Mouse (Mus musculus): ENCODE results near the gene Fam166a.

The Fam166a gene

DNA sequence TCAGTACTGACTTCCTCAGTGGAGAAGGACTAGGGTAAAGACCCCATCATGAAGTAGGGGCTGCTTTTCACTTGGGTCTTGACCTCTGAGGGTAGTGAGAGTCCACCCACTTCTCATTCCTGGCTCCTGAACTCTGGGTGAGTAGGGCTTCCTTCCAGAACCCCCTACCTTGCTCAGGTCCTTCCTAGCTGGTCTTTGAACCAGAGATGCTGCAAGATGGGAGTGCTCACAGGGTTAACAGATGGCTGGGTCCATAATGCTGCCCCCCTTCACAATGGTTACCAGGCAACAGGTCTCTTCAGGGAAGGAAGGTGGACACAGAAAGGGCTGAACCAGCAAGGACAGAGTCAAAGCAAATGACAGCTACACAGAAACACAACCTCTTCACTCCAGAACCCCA lies at the start of gene Fam166a:
Gene Fam166a, plus strand, starts transcription at position 301 of the 400 bp plus-strand sequence.
- no peak for TF ChIP-seq GATA4 (IDR thresholded peaks at IDR 0.05; ENCODE audit: insufficient replicate concordance, low read length)

DNA sequence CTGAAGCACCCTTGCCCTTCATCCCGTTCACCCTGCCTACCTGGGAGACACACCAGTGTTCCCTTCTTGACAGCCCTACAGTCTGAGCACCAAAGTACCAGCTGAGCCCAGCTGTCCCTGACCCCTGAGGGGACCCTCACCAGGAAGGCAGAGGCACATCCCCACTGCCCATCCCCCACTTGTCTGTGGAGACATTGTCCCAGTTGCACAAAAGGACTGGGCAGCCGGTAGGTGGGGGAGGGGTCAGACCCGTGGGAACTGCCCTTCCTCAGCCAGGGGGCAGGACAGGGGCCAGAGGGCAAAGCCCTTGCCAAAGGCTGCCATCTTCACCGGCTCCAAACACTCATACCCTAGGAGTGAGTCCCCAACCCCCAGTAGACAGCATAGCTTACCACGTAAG lies 48.8 kb upstream of the Fam166a start:
- no peak for TF ChIP-seq GATA4 (IDR thresholded peaks at IDR 0.05; ENCODE audit: insufficient replicate concordance, low read length)

DNA sequence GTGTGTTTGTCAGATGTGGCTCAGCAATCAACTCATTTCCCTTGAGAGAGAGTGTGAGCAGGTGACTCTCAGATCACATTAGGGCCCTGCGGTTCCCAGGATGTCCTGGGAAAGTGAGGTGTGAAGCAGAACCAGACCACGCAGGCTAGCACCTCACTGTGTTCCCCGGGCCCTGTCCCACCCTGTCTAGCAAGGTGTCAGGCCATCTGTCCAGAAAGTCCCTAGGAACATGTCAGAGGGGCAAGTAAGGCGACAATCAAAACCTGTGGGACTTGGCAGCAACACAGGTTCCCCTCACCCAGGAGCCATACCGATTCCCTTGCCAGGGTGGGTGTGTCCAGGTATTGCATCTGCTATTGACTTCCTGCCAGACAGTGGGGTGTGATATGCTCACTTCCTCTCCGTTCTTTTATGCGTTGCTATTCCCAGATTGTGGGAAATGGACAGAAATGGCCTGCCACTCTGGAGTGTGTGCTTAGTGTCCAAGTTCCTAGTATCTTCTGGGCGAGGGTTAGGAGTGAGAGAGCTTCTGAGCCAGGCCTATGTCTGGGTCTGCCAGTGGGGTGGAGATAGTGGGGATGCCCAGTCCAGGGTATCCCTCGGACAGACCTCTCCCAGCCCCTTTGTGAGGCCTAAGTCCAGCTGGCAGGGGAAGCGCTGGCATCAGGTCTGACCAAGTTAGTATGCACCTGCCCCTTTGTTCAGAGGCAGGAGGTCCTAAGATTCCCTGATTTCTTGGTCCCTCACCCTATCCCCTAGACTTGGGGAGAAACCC lies 48.0 kb upstream of the Fam166a start:
- no peak for TF ChIP-seq GATA4 (IDR thresholded peaks at IDR 0.05; ENCODE audit: insufficient replicate concordance, low read length)

DNA sequence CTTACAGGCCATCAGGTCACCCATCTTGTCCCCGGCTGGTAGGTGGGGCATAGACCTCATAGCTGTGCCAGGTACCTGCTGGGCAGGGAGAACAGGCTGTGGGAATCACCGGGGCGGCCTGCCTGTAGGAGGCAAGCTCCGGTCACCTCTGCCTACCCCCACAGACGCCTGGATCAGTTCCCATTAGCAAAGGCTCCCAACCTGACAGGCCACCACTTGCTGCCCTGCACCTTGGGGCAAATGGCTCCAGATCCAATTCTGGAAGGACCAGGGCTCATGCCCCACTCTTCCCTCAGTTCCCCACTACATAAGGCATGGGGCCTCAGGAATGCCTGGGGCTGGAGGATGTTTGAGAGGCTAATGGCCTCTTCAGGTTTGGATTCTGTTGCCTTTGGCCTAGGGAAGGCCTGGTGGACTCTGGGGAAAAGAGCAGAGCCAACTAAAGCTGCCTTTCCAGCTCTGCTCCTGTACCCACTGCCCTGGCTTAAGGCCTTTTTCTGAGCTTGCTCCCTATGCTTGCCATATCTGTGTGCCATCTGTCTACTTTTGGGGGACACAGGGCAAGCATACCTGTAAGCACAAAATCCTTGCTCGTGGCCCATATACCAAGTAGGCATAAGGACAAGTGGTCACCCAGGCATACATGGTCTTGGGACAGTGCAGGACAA lies 47.3 kb upstream of the Fam166a start:
- TF ChIP-seq GATA4 (IDR thresholded peaks at IDR 0.05; ENCODE audit: insufficient replicate concordance, low read length), result no peak

DNA sequence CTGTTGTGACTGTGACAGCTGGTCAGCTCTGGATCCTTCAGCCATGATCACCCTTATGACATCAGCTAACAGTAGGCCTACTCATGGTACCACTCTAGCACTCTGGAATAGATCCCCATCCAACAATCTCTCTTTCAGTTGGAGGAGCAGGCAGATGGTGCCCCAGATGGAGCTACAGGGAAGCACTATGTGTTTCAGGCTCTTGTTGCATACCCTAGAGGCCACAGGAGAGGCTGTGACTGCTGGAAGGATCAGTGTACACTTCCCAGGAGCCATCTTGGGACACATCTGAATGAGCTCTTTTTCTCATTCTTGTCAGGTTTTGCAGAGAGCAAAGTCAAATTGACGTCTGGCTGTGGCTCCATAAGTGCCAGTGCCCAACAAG lies 46.8 kb upstream of the Fam166a start:
- TF ChIP-seq GATA4 (IDR thresholded peaks at IDR 0.05; ENCODE audit: insufficient replicate concordance, low read length), result no peak

DNA sequence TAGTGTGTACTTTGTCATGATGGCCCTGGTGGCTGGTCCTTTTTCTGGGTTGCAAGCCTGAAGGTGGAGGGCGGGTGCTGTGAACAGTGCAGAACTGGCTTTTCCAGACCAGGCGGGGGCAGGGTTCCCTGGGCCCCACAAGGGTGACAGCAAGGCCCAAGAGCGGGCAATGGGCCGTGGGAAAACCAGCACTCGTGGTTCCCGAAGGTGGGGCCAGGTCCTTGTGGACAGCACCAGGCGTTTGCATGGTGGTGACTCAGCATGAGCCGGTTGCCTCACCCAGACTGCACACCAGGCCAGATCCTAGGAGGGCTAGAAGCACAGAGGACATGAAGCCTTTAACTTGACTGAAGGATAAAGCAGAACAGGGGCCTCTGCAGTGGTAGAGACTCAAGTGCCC lies 45.9 kb upstream of the Fam166a start:
- TF ChIP-seq GATA4 (IDR thresholded peaks at IDR 0.05; ENCODE audit: insufficient replicate concordance, low read length), result no peak

DNA sequence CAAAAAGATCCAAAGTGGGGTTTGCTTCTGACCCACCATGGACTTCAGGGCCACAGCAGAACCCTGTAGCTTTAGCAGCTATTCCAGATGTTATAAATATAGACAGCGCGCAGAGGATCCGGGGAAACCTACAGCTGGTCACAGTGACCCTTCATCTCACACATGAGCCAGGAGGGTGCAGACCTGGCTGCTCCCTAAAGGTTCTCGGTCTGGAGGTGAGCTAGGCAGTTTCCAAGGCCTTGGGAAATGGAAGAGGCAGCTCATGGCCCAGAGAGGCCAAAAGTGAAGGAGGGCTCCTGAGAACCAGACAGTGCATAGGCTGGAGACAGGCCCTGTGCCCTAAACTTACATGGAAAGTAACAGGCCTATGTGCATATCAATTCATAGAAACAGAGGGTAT lies 44.7 kb upstream of the Fam166a start:
- TF ChIP-seq GATA4 (IDR thresholded peaks at IDR 0.05; ENCODE audit: insufficient replicate concordance, low read length), result no peak

DNA sequence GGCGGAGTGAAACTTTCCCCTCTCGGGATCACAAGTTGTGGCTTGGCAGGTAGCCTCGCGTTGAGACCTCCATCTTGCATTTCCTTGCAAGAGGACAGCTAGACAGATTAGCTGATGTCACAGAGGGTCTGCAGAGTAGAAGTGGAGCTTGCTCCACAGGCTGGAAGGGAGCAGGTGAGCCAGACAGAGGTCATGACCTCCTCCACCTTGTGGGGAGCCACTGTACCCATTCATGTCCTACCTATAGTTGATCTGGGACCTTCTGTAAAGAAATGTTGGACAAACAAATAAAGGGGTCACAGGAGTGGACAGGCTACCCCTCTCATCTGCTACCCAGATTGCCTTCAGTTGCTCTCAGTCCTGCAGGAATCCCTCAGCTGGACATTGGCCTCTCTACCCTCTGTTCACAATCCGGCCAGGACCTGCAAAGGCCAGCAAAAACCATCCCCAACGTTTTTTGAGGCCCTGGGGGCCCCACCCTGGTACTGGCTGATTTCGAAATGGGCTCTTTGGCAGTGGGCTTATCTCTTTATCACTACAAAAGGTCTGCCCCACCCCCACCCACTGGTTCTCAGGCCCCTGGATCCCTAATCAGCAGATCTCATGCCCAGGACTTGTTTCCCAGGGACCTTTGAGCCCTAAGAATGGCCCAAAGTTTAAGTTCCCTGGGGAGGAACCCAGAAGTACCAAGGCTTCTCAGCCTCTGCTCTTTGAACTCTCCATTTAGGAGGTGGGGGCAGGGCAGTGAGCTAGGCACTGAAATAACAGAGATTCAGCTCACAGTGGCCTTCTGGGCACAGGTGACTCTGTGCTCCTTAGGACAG lies 43.5 kb upstream of the Fam166a start:
- no peak for TF ChIP-seq GATA4 (IDR thresholded peaks at IDR 0.05; ENCODE audit: insufficient replicate concordance, low read length)

DNA sequence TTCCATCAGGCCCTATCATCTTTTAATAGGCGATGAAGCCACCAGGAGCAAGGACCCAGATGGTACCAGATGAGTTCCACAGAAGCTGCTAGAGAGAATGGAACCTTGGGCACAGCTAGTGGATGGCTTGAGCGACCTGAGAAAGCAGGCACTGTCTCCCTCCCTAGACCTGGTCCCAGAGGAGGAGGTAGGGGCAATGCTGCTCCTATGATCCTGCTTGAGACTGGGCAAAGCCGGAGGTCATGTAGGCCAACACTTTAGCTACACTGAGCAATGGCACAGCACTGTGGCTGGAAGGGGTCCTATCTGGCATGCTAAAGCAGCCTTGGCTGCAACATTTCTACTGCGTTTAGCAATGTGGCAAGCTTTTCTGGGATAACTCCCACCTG lies 42.9 kb upstream of the Fam166a start:
- TF ChIP-seq GATA4 (IDR thresholded peaks at IDR 0.05; ENCODE audit: insufficient replicate concordance, low read length), result no peak

DNA sequence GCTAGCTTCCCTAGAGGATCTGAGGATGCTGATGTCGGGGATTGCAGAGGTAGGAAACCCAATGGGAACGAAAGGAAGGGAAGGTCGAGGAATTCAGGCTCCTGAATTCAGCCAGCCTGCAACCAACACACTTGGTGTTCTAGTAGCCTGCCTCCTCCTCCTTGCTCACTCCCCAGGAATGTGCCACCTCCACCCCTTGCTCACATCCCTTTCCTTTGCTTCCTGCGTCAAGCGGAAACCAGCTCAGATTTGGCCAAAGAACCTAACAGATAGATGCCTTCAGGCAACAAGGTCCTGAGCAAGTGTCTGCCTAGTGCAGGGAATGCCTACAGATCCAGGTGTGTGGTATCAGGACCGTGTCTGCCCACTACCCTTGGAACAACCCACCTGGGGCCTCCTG lies 42.0 kb upstream of the Fam166a start:
- TF ChIP-seq GATA4 (IDR thresholded peaks at IDR 0.05; ENCODE audit: insufficient replicate concordance, low read length), result no peak; the same call in 1 of the 2 replicates

DNA sequence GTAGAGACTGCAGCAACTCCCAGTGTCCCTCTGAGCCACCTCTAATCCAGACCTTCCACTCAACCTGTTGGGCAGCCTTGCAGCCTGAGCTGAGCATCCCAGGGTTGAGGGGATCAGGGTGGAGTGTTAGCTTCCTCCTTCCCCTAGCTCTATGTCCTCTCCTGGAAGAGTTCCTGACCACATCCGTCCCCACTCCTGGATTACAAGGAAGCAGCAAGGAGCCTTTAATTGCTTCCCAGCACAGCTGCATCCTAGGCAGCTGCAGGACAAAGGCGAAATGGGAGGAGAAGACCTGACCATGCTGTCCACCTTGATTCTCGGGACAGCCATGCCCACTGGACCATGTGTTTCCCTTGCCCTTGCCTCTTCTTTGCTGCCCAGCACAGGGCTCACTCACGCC lies 41.5 kb upstream of the Fam166a start:
- TF ChIP-seq GATA4 (IDR thresholded peaks at IDR 0.05; ENCODE audit: insufficient replicate concordance, low read length), result no peak

DNA sequence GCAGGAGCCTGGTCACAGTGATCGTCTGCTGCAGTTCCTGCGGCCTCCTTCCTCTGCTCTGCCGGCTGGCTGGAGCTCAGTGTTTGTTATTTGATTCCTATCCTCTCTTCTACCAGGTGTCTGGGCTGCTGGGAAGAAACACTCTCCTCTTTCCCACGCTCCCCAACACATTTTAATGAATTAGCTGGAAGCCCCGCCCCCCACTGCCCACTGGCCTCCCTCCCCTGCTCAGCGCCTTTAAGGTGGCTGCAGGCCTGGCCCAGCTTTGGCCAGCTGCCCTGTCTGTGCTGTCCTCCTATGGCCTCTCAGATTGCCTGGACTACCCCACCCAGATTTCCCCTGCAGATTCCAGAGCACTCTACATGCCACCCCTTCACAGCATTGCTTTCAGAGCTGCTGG lies 40.9 kb upstream of the Fam166a start:
- TF ChIP-seq GATA4 (IDR thresholded peaks at IDR 0.05; ENCODE audit: insufficient replicate concordance, low read length), result no peak

DNA sequence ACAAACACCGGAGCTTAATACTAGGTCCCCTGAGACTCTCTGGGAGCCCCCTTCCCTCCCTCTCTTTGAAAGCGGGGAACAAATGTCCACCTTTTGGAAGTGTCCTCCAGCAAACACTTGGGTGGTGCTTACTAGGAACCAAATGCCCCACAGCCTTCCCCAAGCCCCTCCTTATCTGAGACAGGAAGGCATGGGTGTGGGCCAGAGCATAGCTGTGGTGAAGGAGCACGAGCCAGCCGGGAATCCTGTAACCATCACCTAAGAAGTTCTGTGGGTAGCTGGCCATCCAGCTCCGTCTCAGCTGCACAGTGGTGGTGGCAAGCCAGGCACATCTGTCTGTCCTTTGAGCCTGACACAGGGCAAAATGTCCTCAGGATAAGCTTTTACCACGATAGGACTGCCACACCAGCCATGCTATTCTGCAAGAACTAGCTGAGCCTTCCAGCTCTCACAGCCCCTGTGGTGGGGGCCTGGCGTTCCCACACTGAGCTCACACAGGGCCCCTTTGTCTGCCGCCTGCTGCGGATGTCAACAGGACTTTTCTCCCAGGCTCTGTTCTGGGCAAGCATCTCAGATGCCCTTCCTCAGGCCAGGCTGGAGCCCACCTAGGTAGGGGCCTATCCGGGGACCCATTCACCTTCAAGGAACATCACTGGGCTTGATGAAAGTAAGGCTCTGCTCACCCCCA lies 40.1 kb upstream of the Fam166a start:
- no peak for TF ChIP-seq GATA4 (IDR thresholded peaks at IDR 0.05; ENCODE audit: insufficient replicate concordance, low read length)

DNA sequence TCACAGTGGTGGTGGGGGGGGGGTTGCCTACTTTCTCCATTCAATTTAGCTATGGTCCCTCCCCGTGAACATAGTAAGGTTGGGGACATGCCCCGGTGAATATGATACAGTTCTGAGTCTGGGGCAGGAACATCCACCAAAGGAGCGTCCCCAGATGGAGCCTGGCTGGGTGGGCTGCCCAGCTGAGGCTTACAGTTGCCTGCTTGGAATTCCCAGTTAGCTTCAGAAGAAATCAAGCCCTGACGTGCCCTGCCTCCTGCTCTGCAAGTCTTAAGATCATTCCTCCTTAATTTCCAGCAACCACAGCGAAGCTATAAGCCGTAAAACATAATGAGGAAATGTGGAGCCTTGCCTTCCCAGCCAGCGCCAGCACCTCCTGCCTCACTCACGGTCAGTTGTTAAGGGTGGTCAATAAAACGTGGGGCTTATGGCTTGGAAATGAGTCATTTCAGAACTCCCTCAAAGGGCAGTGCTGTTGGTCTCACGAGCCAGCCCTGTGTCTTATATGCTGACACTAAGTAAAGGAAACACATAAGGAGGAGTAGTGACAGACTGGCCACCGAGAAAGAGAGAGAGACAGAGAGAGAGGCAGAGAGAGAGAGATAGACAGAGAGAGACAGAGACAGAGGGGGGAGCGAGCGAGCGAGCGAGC lies 38.9 kb upstream of the Fam166a start:
- no peak for TF ChIP-seq GATA4 (IDR thresholded peaks at IDR 0.05; ENCODE audit: insufficient replicate concordance, low read length)

DNA sequence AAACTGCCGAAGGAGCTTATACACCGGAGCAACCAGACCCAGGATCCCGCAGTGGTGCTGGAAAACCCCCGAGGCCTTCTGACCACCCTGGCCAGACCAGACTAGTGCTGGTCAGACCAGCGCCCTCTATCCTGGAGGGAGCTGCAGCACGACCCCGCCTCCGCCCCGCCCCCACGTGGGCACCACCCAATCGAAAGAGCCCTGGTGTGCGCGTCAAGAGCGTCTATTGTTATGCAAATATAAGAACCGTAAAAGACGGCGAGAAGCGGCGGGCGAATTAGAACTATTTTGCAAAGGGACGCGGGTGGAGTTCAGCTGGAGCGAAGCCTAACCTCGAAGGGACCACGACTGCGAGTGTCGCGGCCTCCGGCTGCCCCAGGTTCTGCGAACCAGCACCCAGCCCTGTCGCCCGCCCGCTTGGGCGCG lies 38.1 kb upstream of the Fam166a start, which contains the start of gene Nrarp:
Gene Nrarp, plus strand, starts transcription at position 281 of the 426 bp plus-strand sequence.
- TF ChIP-seq GATA4 (IDR thresholded peaks at IDR 0.05; ENCODE audit: insufficient replicate concordance, low read length), result no peak

Data from liver, adult (tissue).